Mouse (Mus musculus) lung, embryonic 14.5 days (tissue): Measurements from ENCODE around the gene Polr1c. TPM values are rescaled to one million over a fixed set of nuclear protein-coding genes. Genes with fewer than 3 reads are reported as not detected.

Experiments
- ATAC-seq: fragments of 200-750 bp; cut with Nextera tagmentation; 2 replicates; pipeline ENCODE4 v1.8.0; 2017; ENCODE audit warnings: mild to moderate bottlenecking, moderate TSS enrichment, moderate library complexity; ENCODE audit not compliant: insufficient read depth
- DNase-seq: peaks from one replicate; pipeline ENCODE4 v3.0.0-alpha.2; 2015
- H3K27ac ChIP-seq: fragments of 300-500 bp; sonication (generic); 2 replicates; pipeline ENCODE4 v1.5.1; 2014; ENCODE audit warnings: low read depth, mild to moderate bottlenecking, moderate library complexity
- H3K27me3 ChIP-seq: fragments of 300-500 bp; sonication (generic); 2 replicates; pipeline ENCODE4 v1.6.1; 2014; ENCODE audit warnings: low read length, control low read depth; ENCODE audit not compliant: insufficient read depth
- H3K36me3 ChIP-seq: fragments of 300-500 bp; sonication (generic); 2 replicates; pipeline ENCODE4 v1.6.1; 2014; ENCODE audit warnings: control low read depth; ENCODE audit not compliant: insufficient read depth
- H3K4me1 ChIP-seq: fragments of 300-500 bp; sonication (generic); 2 replicates; pipeline ENCODE4 v1.6.1; 2014; ENCODE audit warnings: antibody characterized with exemption, control low read depth; ENCODE audit not compliant: insufficient read depth
- H3K4me2 ChIP-seq: fragments of 300-500 bp; sonication (generic); 2 replicates; pipeline ENCODE4 v1.6.1; 2014; ENCODE audit warnings: mild to moderate bottlenecking
- H3K4me3 ChIP-seq: fragments of 300-500 bp; sonication (generic); 2 replicates; pipeline ENCODE4 v1.5.1; 2014; ENCODE audit warnings: low read depth, low read length
- H3K9ac ChIP-seq: fragments of 300-500 bp; sonication (generic); 2 replicates; pipeline ENCODE4 v1.6.1; 2014
- H3K9me3 ChIP-seq: fragments of 300-500 bp; sonication (generic); 2 replicates; pipeline ENCODE4 v1.6.1; 2016; ENCODE audit warnings: low read depth, low read length, control low read depth
- CTCF ChIP-seq: IDR thresholded peaks from 2 replicates; pipeline ENCODE4 v1.5.1; 2016; ENCODE audit warnings: antibody characterized with exemption, low read depth
- WGBS: fragments of 180-500 bp; shearing (Covaris S2); extraction: QIAGEN DNeasy Blood & Tissue Kit; methylation state at CpG from one replicate; pipeline ENCODE4 v1.1.7; 2014; 5-methylcytosine and 5-hydroxymethylcytosine counted together
- polyA plus RNA-seq: library from polyadenylated mRNA; unstranded; fragments of >200 nt; fragmentation: Nextera tagmentation; extraction: Ambion mirVana; gene quantifications from 2 replicates; pipeline ENCODE4 v1.2.1, GENCODE M21; 2014

Polr1c gene
- polyA plus RNA-seq, 1 experiment from 2014 or later: 96.0 TPM

- DNase-seq (no peak), ATAC-seq (peak; percentile 42; the same call in 1 of the 2 replicates)
- Histone ChIP-seq H3K9me3 (no peaks in the 10 kb centered on the region), H3K27me3 (no peaks in the 10 kb centered on the region), H3K9ac (no peak overlapping the region), H3K36me3 (peaks cover 25% of the 10 kb centered on the region), H3K4me3 (peak overlapping the region; percentile 79), H3K27ac (no peak overlapping the region), H3K4me1 (peaks cover 17% of the 10 kb centered on the region), H3K4me2 (peak overlapping the region; percentile 95)
- no peak for TF ChIP-seq CTCF
- WGBS: 16% methylated on average over 9 of the region's 9 CpGs
Observed at GRCm38 (mm10) chr17:46283140-46283539, 35.3 kb upstream of the Polr1c start.

- peak within 1 kb of the TSS; percentile 90 for H3K27ac ChIP-seq
- ATAC-seq (peak; percentile 97), DNase-seq (peak; percentile 92)
- H3K27me3 ChIP-seq: no peaks in the 10 kb centered on the region
- H3K36me3 ChIP-seq: peaks cover 30% of the 10 kb centered on the region
- H3K4me3 ChIP-seq: peak within 1 kb of the TSS; percentile 79
- H3K4me1 ChIP-seq: peaks cover 12% of the 10 kb centered on the region
- TF ChIP-seq CTCF: no peak
- no peaks in the 10 kb centered on the region for H3K9me3 ChIP-seq
- H3K4me2 ChIP-seq: peak within 1 kb of the TSS; percentile 95
- peak within 1 kb of the TSS; percentile 81 for H3K9ac ChIP-seq
- WGBS: under 1% methylated on average over 37 of the region's 37 CpGs
Observed at GRCm38 (mm10) chr17:46282483-46283123, 34.7 kb upstream of the Polr1c start, which contains the start of gene Tjap1. Tjap1 (minus strand) TSS chr17:46283026.

GRCm38 (mm10) chr17:46278011-46278765 is 30.3 kb upstream of the Polr1c start:
- no peak for ATAC-seq

GRCm38 (mm10) chr17:46277586-46277985 is 29.7 kb upstream of the Polr1c start:
- no peak for DNase-seq
- no peak overlapping the region for H3K27ac ChIP-seq

More at GRCm38 (mm10) chr17:46278011-46278765, 30.3 kb upstream of the Polr1c start:
- WGBS: 87% methylated on average over 12 of the region's 12 CpGs
- H3K4me3 ChIP-seq: no peak overlapping the region
- peaks cover 56% of the 10 kb centered on the region for H3K36me3 ChIP-seq
- no peak overlapping the region for H3K27ac ChIP-seq
- no peak for TF ChIP-seq CTCF
- H3K27me3 ChIP-seq: no peaks in the 10 kb centered on the region
- H3K4me2 ChIP-seq: no peak overlapping the region
- no peak overlapping the region for H3K9ac ChIP-seq
- no peaks in the 10 kb centered on the region for H3K9me3 ChIP-seq
- DNase-seq: no peak
- peaks cover 7% of the 10 kb centered on the region for H3K4me1 ChIP-seq

GRCm38 (mm10) chr17:46275506-46275905 is 27.7 kb upstream of the Polr1c start:
- TF ChIP-seq CTCF: no peak
- Histone ChIP-seq H3K27ac (no peak overlapping the region), H3K9me3 (no peaks in the 10 kb centered on the region), H3K27me3 (no peaks in the 10 kb centered on the region), H3K36me3 (peaks cover 76% of the 10 kb centered on the region), H3K4me2 (no peak overlapping the region), H3K9ac (no peak overlapping the region), H3K4me1 (no peaks in the 10 kb centered on the region), H3K4me3 (no peak overlapping the region)
- ATAC-seq: no peak
- WGBS: 82% methylated on average over 10 of the region's 10 CpGs
- DNase-seq: no peak

More at GRCm38 (mm10) chr17:46277586-46277985, 29.7 kb upstream of the Polr1c start:
- H3K4me1 ChIP-seq: peaks cover 7% of the 10 kb centered on the region
- H3K27me3 ChIP-seq: no peaks in the 10 kb centered on the region
- 53% methylated on average over 4 of the region's 4 CpGs for WGBS
- ATAC-seq: no peak
- no peak overlapping the region for H3K9ac ChIP-seq
- H3K36me3 ChIP-seq: peaks cover 62% of the 10 kb centered on the region
- no peak overlapping the region for H3K4me2 ChIP-seq
- no peaks in the 10 kb centered on the region for H3K9me3 ChIP-seq
- TF ChIP-seq CTCF: no peak
- H3K4me3 ChIP-seq: no peak overlapping the region

GRCm38 (mm10) chr17:46275034-46275433 is 27.2 kb upstream of the Polr1c start:
- Histone ChIP-seq H3K4me2 (no peak overlapping the region), H3K9ac (no peak overlapping the region), H3K36me3 (peaks cover 77% of the 10 kb centered on the region), H3K27me3 (no peaks in the 10 kb centered on the region), H3K4me1 (no peaks in the 10 kb centered on the region), H3K9me3 (no peaks in the 10 kb centered on the region), H3K27ac (no peak overlapping the region), H3K4me3 (no peak overlapping the region)
- WGBS: 77% methylated on average over 6 of the region's 6 CpGs
- ATAC-seq: no peak
- no peak for TF ChIP-seq CTCF
- DNase-seq: no peak

- H3K27ac ChIP-seq: no peak overlapping the region
- H3K4me2 ChIP-seq: no peak overlapping the region
- H3K9me3 ChIP-seq: no peaks in the 10 kb centered on the region
- no peaks in the 10 kb centered on the region for H3K27me3 ChIP-seq
- no peak overlapping the region for H3K4me3 ChIP-seq
- no peak for TF ChIP-seq CTCF
- ATAC-seq: no peak
- no peaks in the 10 kb centered on the region for H3K4me1 ChIP-seq
- no peak for DNase-seq
- 65% methylated on average over 6 of the region's 6 CpGs for WGBS
- H3K9ac ChIP-seq: no peak overlapping the region
- H3K36me3 ChIP-seq: peaks cover 77% of the 10 kb centered on the region
Observed at GRCm38 (mm10) chr17:46274465-46274864, 26.6 kb upstream of the Polr1c start.
